Mouse (Mus musculus) stomach, postnatal 0 days (tissue): ENCODE measurements at regions not wholly inside any gene's neighbourhood (a gene's known extent, or its start where the extent isn't known, plus 50 kb on each side); places are given as distances from the start of the nearest gene placed in this dataset.

Experiments used
- CTCF ChIP-seq: IDR thresholded peaks from 2 replicates; pipeline ENCODE4 v1.5.1; 2016; ENCODE audit warnings: antibody characterized with exemption, low read depth, mild to moderate bottlenecking, moderate library complexity
- EP300 ChIP-seq: optimal IDR thresholded peaks from 2 replicates; pipeline ENCODE3; 2016; ENCODE audit warnings: antibody characterized with exemption

GRCm38 (mm10) chr4:81580553-81580952, 137.9 kb upstream of the Mpdz start:
- TF ChIP-seq CTCF (no peak), EP300 (no peak)
